Mouse (Mus musculus) NIH3T3 (cell line): Measurements from ENCODE around the gene Smim24.

Experiments used
- DNase-seq: peaks from one replicate; pipeline ENCODE4 v3.0.0-alpha.2; 2012; ENCODE audit warnings: low read depth

The Smim24 gene

DNA sequence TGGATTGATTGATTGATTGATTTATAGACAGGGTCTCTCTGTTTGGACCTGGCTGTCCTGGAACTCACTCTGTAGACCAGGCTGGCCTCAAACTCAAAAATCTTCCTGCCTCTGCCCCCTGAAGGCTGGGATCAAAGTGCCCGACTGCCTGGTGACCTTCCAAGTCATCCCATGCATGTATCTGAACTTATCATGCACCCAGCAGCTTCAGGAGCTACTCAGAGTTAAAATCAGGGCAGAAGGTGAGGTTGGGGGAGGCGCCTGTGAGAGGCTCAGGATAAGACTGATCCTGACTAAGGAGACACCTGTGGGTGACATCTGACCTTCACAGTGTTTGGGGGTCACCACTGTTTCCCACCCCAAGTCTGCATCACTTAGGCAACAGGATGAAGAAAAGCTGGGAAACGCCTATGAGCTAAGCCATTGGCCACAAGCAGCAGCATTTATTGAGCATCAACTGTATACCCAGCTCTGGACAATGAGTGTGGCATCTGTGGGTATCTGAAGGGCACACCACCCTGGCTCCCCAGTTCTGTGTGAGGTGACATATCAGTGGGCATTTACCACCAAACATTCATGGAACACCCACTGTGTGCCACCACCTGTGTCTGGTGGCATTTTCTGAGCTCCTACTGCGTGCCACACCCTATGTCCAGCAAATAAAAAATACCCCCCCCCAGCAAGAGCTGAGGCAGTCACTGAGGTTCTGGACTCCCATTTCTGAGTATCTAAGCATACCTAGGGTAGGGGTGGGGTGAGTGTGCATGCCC, 30.8 kb downstream of the Smim24 start:
- DNase-seq = no peak

DNA sequence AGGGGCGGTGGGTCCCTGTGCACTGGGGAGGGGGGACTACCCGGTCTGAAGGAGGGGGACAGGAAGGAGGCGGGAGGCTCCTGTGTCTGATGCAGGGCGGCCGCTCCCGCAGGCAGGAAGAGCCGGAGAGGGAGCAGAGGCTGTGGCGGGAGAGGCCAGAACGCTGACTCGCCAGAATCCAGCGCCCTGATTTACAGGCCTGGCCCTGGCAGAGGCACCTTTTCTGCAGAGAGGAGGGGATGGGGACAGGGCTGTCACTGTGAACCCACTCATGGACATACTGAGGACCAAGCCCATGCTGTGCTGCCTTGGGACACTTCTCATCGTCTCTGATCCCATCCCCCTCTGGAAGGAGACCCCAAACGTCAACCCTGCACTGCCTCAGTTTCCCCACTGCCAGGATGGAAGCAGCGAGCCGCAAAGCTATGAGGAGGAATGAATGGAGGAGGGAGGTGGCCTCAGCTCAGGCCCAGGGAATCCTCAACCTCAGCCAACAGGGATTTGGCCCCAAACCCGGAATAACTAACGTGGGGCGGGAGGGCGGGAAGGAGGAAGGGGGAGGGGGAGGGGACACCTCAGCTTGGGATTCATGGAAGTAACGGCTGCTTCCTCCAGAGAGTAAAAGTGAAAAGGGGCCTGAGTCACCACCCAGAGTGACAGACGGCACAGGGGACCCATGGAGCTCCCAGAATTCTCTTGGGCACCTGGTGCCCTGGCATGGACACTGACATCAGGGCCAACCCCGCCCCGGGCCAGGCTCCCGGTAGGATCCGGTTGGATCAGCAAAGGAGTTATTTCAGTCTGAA, 31.6 kb downstream of the Smim24 start:
- DNase-seq = peak; percentile 75

DNA sequence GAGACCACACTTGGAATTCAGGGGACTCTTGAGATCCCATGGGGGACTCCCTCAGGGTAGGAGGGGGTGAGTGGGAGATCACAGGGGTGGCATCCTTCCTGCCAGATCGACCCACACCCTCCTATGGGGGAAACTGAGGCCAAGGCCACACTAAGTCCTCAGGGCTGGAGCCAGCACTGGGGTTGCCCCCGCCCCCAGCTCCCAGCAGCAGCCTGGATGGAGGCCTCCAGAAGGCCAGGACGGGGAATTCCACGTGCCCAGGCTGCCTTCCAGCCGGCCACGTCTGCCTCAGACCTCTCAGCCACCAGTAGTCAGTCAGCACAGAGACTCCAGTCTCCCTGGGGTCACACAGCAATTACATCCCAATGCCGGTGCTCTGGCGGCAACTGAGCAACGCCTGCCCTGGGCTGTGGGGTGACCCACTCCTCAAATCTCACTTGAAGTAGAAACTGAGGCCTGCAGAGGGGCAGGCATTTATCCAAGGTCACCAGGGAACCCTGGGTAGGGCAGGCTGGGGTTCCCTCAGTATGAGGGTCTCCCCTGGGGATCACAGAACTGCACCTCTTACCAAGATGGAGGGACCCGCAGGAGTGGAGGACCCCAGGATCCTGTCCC, 32.5 kb downstream of the Smim24 start:
- DNase-seq = peak; percentile 82

DNA sequence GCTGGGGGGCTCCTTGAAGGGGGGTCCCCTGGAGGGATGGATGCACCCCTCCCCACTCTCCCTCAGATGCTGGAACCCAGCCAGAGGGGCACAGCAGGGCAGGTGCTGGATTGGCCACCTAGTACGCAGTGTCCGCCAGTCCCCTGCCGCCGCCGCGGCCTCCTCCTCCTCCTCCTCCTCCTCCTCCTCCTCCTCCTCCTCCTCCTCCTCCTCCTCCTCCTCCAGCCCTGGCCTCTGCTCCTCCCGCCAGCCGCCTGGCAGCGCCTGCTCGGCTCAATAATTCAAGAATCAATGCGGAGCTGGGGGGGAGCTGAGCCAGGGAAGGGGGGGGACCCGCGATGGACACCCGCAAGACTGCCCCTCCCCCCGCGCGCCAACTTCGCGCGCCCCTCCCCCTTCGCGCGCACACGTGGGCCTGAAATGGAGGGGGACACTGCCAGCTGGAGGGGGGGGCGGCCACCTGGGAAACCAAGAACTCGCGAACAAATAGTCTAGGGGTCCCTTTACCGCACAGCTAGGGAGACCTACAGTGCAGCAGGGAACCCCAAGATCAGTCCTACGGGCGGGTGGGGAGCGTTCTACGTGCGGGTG, 33.3 kb downstream of the Smim24 start:
- DNase-seq = peak; percentile 62

DNA sequence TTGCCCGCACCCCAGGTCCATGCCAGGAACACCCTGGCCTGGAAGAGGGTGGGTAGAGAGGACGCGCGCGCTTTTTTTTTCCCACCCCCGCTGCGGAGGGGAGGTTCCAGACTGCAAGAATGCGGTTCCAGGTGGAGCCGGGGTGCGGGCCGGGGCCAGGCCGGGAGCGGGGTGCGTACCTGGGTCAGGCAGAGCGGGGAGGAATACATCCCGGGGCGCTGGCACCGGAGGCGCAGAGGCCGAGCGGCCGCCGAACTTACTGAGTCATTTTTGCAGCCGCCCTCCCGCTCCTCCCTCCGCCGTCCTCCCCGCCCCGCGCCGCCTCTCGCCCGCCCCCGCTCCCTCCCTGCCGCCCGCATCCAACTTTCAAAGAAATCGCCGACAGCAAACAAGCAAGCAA, 34.0 kb downstream of the Smim24 start:
- DNase-seq = peak; percentile 83

DNA sequence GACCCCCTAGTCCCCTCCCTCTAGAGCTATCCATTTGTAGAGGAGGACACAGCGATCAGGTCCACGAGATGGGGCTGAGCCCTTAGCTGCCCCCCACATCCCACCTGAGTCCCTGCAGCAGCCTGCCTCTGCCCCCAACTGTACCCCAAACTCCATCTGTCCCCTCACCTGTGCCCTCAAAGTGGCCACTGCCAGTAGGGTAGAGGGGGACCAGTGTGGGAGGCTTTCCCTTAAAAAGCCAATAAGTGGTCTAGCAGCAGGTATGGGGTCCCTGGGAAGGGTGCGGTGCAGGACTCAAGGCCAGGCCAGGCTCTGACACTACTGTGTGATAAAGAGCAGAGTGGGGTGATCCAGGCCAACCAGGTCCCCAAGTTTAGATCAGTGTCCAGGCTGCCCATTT, 34.5 kb downstream of the Smim24 start:
- DNase-seq = no peak

DNA sequence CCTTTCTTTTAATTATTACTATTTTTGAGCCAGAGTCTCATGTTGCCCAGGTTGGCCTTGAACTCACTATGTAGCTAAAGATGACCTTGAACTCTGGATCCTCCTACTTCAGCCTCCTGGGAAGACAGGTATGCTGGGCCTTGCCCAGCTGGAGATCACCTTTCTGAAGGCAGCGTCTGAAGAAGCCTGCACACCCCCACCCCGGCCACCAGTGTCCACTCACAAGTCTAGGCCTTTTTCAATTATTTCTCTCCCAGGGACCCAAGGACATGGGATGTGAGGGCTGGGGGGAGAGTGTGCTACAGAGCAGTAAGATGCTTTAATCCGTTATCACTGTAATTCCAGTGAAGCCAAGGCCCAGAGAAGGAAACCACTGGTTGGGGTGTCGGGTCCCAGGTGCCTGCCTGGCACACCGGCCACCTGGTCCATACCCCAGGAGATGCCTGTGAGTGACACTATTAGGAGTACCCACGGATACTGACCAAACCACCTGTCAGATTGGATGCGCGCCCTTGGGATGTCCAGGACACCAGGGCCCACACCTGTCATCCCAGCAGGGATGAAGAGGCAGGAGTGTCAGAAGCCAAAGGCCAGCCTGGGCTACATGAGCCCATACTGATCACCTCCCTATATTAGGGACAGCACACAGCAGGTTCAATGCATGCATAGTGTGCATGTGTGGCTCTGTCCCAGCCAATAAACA, 35.1 kb downstream of the Smim24 start:
- DNase-seq = no peak

DNA sequence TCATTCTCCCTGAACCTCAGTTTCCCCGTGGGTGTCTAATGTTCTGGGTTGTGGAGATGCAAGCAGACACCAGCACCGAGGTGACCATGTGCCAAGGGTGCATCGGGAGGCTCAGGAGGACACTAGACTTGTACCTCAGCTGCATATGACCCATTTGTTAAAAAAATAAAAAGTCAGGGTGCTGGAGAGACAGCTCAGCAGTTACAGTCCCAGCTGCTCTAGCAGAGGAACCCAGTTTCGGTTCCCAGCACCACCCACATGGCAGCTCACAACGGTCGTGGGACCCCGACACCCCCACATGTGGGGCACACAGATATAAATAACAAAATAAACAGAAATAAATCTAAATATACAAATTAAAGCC, 35.6 kb downstream of the Smim24 start:
- no peak for DNase-seq

DNA sequence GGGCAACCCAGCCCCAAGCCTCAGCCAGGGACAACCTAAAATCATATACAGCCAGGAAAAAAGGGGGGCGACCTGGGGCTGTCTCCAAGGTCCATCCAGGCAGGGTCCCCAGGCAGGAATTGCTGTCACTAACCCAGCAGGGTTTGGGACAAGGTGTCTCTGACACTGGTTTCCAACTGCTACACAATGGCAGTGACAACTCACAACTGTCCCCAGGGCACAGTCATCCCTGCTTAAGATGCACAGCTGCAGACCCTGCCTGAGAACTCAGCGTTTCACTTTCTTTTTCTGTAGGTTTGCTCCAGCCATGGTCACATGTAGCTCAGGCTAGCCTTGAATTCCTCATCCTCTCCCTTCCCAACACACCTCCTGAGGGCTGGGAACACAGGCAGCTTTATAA, 36.2 kb downstream of the Smim24 start:
- no peak for DNase-seq

DNA sequence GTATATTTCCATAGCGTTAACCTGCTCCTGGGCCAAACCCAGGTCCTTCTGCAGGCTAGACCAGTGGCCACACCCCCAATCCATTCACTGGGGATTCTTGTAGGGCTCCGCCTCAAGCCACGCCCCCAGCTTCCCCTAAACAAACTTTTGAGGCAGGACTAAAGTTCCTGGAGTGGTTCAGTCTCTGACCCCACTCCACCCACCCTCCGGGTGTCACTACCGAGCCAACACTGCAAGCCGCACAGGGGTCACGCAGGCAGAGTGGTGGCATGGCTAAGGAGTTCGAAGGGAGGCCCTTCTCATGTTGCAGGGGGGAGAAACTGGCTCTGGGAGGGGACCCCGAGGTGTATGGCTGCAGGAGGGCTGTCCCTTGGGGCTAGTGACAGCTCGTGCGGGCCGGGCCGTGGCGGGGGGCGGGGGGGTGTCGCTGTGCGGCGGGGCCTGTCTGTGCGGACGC, 36.8 kb downstream of the Smim24 start:
- DNase-seq = peak; percentile 93

DNA sequence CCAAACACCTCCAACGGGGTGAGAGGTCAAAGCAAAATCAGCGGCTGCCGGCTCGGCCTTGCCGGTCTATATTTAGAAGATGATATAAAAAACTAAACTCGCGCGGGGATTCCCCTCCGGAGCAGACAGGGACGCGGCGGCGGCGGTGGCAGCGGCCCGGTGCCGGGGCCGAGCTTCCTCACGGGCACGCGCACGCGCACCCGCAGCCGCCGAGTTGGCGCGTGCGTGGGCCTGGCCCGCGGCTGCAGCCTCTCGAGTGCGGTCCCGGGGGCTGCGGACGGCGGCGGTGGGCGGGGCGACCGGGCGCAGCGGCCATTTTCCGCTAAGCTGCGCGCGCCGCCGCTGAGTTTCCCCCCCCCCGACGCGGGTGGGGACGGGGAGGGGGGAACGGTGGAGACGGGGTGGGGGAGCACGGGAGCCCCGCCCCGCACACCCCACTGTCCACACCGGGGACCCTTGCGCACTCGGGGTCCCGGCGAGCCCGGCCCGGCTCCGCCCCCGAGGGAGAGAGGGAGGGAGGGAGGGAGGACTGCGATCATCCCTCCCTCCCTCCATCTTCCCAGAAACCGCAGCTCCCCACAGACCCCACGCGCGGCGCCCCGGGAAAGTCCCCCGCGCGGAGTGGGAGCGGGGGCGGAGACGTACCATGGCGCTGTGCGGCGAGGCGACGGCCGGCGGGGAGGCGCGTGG, 37.4 kb downstream of the Smim24 start:
- DNase-seq = peak; percentile 92

DNA sequence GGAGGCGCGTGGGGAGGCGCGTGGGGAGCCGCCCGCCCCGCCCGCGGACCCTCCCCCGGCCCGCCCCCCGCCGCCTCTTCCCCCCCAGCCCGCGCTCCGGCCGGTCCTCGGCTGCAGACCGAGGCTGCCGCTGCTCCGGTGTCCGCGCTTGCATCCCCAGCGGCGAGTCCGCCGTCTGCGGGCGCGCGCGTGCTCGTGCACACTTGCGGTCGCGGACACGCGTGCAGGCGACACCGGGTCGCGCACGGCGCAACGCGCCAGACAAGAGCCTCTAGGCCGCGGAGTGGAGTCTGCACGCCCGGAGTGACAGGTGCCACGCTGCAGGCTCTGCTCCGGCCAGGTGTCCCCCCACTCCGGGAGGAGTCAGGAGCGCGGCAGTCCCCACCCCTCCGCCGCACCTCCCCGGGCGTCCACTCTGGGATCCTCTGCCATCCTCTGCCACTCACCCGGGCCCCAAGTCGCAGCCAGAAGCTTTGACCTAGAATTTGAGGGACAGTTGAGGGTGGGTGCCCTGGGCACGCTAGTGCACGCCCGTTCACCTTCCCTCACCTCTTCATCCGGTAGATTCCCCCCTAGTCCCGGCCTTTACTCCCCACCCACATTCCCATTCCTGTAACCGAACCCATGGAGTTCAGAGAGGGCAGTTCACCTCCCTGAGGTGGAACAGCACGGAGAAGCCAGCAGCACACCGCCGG, 38.1 kb downstream of the Smim24 start:
- DNase-seq = peak; percentile 72

DNA sequence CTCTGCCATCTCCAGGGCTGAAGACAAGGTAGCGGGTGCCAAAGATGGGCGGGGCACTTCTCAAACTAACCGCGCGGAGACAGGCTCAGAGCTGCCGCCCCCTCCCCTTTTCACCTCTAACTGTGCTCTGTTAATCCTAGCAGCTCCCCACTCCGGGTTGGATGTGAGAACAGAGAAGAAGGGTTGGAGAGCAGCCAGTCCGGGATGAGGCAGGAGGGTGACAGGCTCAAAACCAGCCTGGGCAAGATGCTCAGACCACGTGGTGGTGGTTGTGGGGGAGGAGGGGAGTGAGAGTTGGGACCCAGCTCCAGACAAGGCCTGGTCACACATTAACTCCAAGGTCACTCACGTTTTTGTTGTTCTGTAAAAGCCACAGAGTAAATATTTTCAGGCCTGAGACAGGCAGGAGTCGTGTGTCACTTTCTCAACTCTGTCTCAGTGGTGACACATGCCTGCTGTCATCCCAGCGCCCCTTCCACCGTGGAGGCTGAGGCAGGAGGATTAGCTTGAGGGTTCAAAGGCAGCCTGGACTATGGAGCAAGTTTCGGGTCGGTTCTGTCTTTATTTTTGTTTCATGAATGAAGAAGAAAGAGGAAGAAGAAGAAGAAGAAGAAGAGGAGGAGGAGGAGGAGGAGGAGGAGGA, 38.8 kb downstream of the Smim24 start:
- DNase-seq = peak; percentile 63

DNA sequence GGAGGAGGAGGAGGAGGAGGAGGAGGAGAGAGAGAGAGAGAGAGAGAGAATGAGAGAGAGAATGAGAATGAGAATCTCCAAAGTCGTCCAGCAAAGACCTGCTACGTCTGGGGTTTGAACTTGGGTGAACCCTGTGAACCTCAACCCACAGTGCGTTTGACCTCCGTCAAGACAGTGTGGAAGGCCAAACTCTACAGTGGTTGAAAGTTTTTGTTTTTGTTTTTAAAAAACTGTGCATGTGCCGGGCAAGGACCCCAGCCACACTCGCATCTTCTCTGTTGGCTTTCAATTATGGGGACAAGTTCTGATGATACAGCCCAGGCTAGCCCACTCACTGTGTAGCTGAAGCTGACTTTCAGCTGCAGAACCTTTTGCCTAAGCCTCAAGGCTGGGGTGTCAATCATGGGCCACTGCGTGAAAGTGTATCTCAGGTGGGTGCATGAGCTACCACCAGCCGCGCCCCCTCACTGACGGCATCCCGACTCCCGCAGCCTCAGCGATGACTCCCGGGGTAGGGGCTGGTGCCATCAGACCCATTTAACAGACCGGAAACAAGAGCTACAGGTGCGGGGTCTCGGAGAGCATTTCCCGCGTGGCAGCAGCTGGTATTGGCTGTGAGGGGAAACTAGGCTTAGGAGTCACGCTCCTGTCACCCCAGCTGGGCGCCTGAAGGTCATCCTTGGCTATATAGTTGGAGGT, 39.5 kb downstream of the Smim24 start:
- no peak for DNase-seq

DNA sequence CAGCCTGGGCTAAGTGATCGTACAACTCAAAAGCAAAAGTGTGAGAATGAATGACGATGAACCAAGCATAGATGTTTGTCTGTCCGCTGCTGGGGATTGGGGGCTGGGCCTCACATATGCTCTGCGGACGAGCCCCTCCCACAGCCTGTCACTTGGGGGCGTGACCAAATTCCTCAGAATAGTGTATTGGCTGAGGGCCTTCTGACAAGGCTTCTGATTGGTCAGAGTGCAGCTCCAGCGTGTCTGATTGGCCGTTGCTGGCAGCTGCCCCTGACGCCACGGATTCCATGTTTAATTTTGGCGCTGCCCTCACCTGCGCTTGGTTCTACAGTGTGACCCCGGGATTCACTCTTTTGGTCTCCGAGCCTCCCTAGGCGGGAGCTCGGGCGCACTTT, 40.0 kb downstream of the Smim24 start:
- DNase-seq = peak; percentile 98

DNA sequence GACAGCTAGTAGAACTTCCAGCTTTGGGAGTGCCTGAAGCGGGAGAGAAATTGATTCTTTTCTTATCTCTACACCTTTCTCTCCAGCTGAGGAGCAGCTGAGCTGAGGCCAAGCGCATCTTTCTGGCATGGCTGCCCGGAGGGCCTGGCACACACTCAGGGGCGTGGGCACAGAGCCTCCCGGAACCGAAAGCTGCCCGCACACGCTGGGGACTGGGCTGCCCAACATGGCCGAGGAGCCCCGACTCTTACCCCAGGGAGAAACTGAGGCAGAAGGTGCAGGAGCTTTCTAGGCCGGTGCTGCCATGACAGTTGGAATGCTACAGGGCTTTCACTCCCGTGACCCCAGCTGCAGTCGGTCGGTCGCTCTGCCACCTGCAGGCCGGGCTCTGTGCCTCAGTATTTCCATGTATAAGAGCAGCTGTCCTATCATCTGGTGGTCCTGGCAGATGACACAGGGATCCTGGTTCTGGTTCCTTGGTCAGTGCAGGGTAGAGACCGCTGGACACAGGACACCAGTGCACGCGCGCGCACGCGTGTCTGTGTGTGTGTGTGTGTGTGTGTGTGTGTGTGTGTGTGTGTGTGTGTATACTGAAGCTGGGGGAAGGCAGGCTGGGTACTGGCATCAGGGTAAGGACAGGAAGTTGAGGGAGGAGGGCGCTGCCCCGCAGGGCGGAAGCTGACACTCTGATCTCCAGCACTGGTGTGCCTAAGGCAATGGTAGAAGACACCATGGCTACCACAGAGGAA, 40.9 kb downstream of the Smim24 start:
- no peak for DNase-seq

DNA sequence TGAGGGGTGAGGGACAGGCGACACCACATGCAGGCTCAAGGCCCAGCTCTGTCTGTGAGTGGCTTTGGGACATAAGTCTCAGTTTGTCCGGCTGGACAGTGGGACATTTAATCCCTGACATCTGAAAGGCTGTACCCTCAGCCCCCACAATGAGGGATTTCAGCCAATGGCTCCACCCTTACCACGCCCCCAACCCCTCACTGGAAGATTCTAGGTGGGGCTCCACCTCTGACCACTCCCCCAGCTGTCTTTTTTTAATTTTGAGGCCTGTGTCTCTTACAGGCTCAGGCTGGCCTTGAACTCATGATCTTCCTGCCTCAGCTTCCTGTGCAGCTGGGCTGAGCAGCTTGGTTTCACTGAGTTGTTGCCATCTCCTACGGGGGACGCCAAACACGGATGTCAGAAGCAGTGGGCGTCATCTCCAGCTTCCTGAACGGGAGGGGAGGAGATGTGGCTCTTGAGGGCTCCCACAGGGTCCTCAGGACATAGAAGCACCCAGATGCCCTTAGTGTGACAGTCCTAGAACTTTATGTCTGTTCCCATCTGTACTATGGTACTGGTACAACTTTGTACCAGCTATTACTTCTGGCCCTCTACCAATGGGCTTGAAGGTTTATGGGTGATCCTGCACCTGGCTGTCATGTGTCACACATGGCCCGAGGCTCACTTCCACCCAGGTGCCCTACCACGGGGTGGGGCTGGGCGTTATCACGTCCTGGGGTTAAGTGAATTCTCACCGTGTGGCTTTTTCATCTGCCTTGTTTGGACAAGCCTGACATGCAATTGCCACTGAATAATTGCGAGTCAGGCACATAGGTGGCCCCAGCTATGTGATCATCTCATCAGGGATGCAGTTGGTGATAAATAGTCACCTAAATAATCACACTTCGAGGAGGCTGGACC, 41.8 kb downstream of the Smim24 start:
- DNase-seq = no peak

DNA sequence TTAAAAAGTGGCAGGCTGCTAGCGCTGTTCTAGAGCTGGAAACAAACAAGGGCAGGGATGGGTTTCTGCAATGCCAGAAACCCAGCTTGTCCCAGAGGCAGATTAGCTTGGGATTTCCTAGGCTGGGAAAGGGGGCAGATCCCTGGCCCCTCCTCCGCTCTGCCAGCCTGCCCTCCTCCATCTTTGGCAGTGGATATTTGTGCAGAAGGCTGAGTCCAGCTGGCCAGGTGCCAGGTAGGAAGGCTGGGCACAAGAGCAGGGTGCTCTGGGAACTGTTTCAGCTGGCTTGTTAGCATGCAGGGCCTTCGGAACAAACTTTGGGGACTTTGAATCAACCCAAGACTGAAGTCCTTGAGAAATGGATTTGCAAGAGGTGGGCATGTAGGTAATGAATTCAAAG, 42.6 kb downstream of the Smim24 start:
- DNase-seq = peak; percentile 41
